Mouse (Mus musculus) midbrain, embryonic 10.5 days (tissue): ENCODE data around the gene Ces3a. TPM values are rescaled to one million over a fixed set of nuclear protein-coding genes. Genes with fewer than 3 reads are reported as not detected.
A peak's percentile ranks its signal among the peaks of the same experiment; 100 is the strongest.

Experiments
- DNase-seq: peaks from one replicate; pipeline ENCODE4 v3.0.0-alpha.2; 2017; ENCODE audit warnings: low spot score
- H3K27ac ChIP-seq: fragments of 300-500 bp; sonication (generic); replicated peaks from 2 replicates; pipeline ENCODE4 v1.5.1; 2016; ENCODE audit warnings: mild to moderate bottlenecking
- H3K27me3 ChIP-seq: fragments of 300-500 bp; sonication (generic); 2 replicates; pipeline ENCODE4 v1.6.1; 2016; ENCODE audit warnings: low read depth, mild to moderate bottlenecking; ENCODE audit not compliant: poor library complexity, severe bottlenecking
- H3K36me3 ChIP-seq: fragments of 300-500 bp; sonication (generic); 2 replicates; pipeline ENCODE4 v1.6.1; 2016; ENCODE audit warnings: mild to moderate bottlenecking, moderate library complexity
- H3K4me1 ChIP-seq: fragments of 300-500 bp; sonication (generic); 2 replicates; pipeline ENCODE4 v1.6.1; 2016
- H3K4me3 ChIP-seq: fragments of 300-500 bp; sonication (generic); 2 replicates; pipeline ENCODE4 v1.5.1; 2016; ENCODE audit warnings: mild to moderate bottlenecking, moderate library complexity
- H3K9me3 ChIP-seq: fragments of 300-500 bp; sonication (generic); replicated peaks from 2 replicates; pipeline ENCODE4 v1.6.1; 2016; ENCODE audit warnings: mild to moderate bottlenecking
- WGBS: fragments of 180-500 bp; shearing (Covaris S2); methylation state at CpG from one replicate; pipeline ENCODE4 v1.1.7; 2016; 5-methylcytosine and 5-hydroxymethylcytosine counted together
- polyA plus RNA-seq: library from polyadenylated mRNA; unstranded; fragments of >200 nt; fragmentation: Nextera tagmentation; extraction: Ambion mirVana; gene quantifications from 2 replicates; pipeline ENCODE4 v1.2.1, GENCODE M21; 2016

The Ces3a gene
- polyA plus RNA-seq = not detected in 2 replicates

DNA sequence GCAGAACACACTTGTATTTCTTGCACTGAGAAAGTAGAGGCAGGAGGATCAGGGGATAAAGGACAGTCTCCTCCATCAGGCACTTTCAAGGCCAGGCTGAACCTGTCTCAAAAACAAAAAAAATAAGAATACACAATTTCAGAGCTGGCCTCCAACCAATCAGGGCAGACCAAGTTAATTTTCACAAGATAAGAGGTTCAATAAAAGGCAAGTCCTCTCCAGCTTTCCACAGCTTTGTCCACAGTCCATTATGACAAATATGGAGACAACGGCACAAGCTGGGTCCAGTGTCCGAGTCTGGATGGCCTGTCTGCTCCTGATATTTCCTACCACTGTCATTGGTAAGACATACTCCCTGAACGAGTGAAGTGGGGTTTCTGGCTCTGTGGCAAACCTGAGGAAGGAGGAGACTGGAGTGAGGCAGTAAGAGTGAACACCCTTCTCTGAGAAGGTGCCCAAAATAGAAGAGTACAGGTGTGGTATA lies at the start of gene Ces3a:
TSS of gene Ces3a (plus strand) at position 231 of the 484 bp plus-strand sequence.
- Histone ChIP-seq H3K4me1 (no peaks in the 10 kb centered on the region), H3K27ac (no peak within 1 kb of the TSS), H3K36me3 (no peaks in the 10 kb centered on the region), H3K9me3 (no peaks in the 10 kb centered on the region), H3K27me3 (no peaks in the 10 kb centered on the region), H3K4me3 (no peak within 1 kb of the TSS)
- no peak for DNase-seq
- 78% methylated on average over 3 of the region's 3 CpGs for WGBS

DNA sequence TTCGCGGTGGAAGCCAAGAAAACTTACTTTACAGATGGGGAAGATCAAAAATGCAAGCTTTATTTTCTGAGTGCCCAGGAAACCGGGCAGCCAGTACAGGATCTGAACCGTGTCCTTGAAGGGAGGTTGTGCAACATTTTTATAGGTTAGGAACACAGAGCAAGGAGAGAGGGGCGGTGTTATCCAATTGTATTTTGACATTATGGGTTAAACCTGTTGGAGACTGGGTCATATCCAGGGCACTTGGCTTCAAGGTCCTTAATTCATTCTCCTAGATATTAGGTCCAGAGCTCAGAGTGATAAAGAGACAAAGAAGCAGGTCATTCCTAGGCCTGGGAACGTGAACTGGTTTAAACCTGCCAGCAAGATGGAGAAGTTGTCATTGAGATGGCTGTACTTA lies 49.2 kb upstream of the Ces3a start:
- 85% methylated on average over 6 of the region's 6 CpGs for WGBS
- Histone ChIP-seq H3K27ac (no peak overlapping the region), H3K9me3 (no peaks in the 10 kb centered on the region), H3K4me1 (no peaks in the 10 kb centered on the region), H3K4me3 (no peak overlapping the region), H3K27me3 (no peaks in the 10 kb centered on the region), H3K36me3 (no peaks in the 10 kb centered on the region)
- DNase-seq = no peak

DNA sequence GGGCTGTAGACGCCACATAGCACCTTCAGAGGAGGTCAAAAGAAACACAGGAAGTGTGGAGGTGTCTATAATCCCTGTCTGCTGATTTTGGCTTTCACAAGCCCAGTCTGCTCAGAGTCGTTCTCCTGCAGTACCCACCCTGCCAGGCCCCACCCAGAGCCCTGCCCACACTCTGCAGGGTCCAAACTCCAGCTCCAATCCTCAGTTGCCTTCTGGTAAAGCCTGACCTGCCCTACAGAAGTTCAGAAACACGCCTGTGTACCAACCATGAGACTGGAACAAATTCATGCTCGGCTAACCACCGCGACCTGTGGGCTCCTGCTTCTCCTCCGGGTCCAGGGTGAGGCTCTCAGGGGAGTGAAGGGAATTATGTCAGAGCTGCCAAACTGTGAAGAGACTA lies 47.8 kb upstream of the Ces3a start, which contains the start of gene Ces2h:
TSS of gene Ces2h (plus strand) at position 268 of the 400 bp plus-strand sequence.
- H3K4me1 ChIP-seq = no peaks in the 10 kb centered on the region
- 86% methylated on average over 7 of the region's 7 CpGs for WGBS
- no peak within 1 kb of the TSS for H3K4me3 ChIP-seq
- H3K36me3 ChIP-seq = no peaks in the 10 kb centered on the region
- DNase-seq = no peak
- no peaks in the 10 kb centered on the region for H3K9me3 ChIP-seq
- H3K27me3 ChIP-seq = no peaks in the 10 kb centered on the region
- H3K27ac ChIP-seq = no peak within 1 kb of the TSS

DNA sequence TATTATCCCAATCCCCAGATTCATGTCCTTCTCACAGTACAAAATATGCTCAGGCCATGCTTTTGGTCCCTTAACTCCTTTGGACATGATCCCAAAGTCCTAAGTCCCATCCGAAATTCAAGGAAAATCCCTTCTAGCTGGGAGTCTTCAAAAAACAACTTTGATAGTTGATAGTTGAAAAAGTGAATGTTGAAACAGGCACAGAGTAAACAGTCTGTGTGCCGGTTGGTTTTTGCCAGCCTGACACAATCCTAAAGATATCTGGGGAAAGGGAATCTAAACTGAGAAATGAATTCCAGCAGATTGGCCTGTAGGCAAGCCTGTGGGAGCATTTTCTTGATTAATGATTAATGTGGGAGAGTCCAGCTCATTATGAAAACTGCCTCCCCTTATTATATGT lies 38.4 kb upstream of the Ces3a start:
- H3K27ac ChIP-seq = no peak overlapping the region
- WGBS = 95% methylated on average over 2 of the region's 2 CpGs

DNA sequence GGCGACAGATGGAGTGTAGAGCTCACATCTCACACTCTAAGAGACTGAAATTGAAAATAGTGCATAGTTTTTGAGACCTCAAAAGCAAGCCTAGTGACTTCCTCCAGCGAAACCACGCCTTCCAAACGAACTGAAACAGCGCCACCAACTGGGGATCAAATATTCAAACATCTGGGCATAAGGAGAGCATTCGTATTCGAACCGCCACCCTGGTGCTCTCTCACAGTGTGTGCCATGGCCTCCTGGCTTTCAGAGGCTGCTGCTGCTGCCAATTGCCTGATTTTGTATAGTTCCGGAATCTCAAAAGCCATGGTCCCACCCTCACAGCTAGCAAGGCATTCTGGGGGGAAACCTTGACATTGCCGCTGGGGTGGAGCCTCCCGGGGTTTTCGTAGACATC lies 37.3 kb upstream of the Ces3a start:
- no peak for DNase-seq
- peaks cover 5% of the 10 kb centered on the region for H3K9me3 ChIP-seq
- no peaks in the 10 kb centered on the region for H3K36me3 ChIP-seq
- no peaks in the 10 kb centered on the region for H3K4me1 ChIP-seq
- no peak overlapping the region for H3K27ac ChIP-seq
- no peak overlapping the region for H3K4me3 ChIP-seq
- H3K27me3 ChIP-seq = no peaks in the 10 kb centered on the region
- WGBS = 82% methylated on average over 12 of the region's 12 CpGs

More for the DNA sequence above, 38.4 kb upstream of the Ces3a start:
- no peak overlapping the region for H3K4me3 ChIP-seq
- H3K27me3 ChIP-seq = no peaks in the 10 kb centered on the region
- H3K4me1 ChIP-seq = no peaks in the 10 kb centered on the region
- H3K36me3 ChIP-seq = no peaks in the 10 kb centered on the region
- H3K9me3 ChIP-seq = peaks cover 5% of the 10 kb centered on the region
- DNase-seq = no peak

DNA sequence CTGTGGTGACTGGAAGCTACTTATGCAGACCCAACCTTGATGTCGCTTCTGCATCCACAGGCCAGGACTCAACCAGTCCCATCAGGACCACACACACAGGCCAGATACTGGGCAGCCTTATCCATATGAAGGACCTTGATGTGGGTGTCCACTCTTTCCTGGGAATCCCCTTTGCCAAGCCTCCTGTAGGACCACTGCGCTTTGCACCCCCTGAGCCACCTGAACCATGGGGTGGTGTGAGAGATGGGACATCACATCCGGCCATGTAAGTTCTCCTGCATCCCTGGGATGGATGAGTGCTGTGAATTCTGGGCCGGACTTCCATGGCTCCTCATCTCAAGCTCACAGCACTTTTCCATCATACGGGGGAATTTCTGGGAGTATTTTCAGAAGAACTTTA lies 34.0 kb upstream of the Ces3a start:
- peaks cover 3% of the 10 kb centered on the region; the same call in 1 of the 2 replicates for H3K9me3 ChIP-seq
- 91% methylated on average over 5 of the region's 5 CpGs for WGBS
- H3K27me3 ChIP-seq = no peaks in the 10 kb centered on the region
- DNase-seq = no peak
- no peak overlapping the region for H3K27ac ChIP-seq
- H3K4me3 ChIP-seq = no peak overlapping the region
- H3K4me1 ChIP-seq = no peaks in the 10 kb centered on the region
- no peaks in the 10 kb centered on the region for H3K36me3 ChIP-seq

DNA sequence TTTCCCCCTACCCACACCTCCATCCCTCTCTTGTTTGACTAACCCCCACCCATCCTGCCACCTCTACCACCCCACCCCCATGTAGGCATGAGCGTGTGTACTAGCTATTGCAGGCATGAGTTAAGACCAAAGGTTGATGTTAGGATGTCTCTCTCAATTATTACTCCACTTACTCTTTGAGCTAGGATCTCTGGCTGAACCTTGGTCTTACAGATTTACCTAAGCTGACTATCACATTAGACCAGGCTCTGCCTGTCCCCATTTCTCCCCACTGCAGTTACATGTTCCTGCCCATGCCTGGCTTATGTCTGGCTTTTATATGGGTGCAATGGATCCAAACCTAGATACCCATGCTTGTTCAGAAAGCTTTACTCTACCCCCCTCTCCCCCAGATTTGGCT lies 26.4 kb upstream of the Ces3a start:
- H3K4me3 ChIP-seq = no peak overlapping the region
- no peaks in the 10 kb centered on the region for H3K9me3 ChIP-seq
- DNase-seq = no peak
- no peaks in the 10 kb centered on the region for H3K36me3 ChIP-seq
- H3K27ac ChIP-seq = no peak overlapping the region
- H3K27me3 ChIP-seq = no peaks in the 10 kb centered on the region
- H3K4me1 ChIP-seq = no peaks in the 10 kb centered on the region
- WGBS = 91% methylated on average over 1 of the region's 1 CpGs

DNA sequence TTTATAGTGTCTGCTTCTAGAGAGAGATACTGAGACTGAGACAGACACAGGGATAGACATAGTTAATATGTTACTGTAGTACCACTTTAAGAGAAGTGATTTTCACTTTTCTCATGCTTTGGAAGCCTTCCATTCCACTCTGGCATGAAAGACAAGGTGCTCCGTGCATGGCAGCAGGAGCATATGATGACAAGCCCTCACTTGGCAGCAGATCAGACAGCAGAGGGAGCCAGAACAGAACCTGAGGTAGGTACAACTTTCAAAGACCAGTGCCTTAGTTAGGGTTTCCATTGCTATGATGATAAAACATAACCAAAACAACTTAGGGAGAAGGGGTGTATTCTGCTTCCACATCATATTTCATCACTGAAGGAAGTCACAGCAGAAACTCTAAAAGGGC lies 25.3 kb upstream of the Ces3a start:
- no peak overlapping the region for H3K27ac ChIP-seq
- WGBS = 82% methylated on average over 1 of the region's 1 CpGs
- no peaks in the 10 kb centered on the region for H3K36me3 ChIP-seq
- H3K4me1 ChIP-seq = no peaks in the 10 kb centered on the region
- no peak overlapping the region for H3K4me3 ChIP-seq
- H3K9me3 ChIP-seq = no peaks in the 10 kb centered on the region
- DNase-seq = no peak
- H3K27me3 ChIP-seq = no peaks in the 10 kb centered on the region

DNA sequence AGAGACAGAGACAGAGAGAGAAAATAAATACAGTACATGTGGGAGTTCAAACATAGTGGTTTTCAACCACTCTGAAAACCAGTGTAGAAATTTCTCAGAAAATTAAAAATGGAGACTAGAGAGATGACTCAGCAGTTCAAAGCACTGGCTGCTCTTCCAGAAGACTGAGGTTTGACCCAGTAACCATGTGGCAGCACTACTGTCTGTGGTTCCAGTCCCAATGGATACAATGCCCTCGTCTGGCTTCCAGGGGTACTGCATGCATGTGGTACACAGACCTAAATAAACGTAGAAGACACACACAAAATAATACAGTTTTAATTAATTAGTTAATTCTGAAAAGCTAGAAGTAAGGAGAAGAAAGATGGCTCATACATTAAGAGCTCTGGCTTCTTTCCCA lies 23.4 kb upstream of the Ces3a start:
- H3K27ac ChIP-seq = no peak overlapping the region
- H3K27me3 ChIP-seq = no peaks in the 10 kb centered on the region
- H3K9me3 ChIP-seq = no peaks in the 10 kb centered on the region
- DNase-seq = no peak
- H3K36me3 ChIP-seq = no peaks in the 10 kb centered on the region
- 60% methylated on average over 2 of the region's 2 CpGs for WGBS
- H3K4me1 ChIP-seq = no peaks in the 10 kb centered on the region
- H3K4me3 ChIP-seq = no peak overlapping the region

DNA sequence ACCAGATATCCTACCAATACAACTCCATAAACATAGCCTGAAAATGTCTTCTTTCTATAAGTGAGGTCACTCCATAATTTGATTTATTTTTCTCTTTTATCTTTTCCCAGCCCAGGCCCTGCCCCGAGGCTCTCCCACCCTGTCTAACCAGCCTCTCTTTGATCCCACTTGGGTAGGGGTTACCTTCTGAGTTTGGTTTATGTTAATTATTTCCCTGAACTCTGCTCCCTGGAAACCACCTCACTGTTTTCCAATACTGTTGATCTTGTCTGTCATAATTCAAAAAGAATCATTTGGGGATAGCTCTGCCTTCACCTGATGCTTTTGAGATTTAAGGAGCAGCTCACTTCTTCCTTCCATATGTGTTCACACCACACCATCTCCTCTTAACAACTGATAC lies 4.9 kb upstream of the Ces3a start:
- no peak overlapping the region for H3K27ac ChIP-seq
- no peaks in the 10 kb centered on the region for H3K4me1 ChIP-seq
- H3K4me3 ChIP-seq = no peak overlapping the region
- H3K27me3 ChIP-seq = no peaks in the 10 kb centered on the region
- no peaks in the 10 kb centered on the region for H3K9me3 ChIP-seq
- 73% methylated on average over 1 of the region's 1 CpGs for WGBS
- no peaks in the 10 kb centered on the region for H3K36me3 ChIP-seq
- no peak for DNase-seq

DNA sequence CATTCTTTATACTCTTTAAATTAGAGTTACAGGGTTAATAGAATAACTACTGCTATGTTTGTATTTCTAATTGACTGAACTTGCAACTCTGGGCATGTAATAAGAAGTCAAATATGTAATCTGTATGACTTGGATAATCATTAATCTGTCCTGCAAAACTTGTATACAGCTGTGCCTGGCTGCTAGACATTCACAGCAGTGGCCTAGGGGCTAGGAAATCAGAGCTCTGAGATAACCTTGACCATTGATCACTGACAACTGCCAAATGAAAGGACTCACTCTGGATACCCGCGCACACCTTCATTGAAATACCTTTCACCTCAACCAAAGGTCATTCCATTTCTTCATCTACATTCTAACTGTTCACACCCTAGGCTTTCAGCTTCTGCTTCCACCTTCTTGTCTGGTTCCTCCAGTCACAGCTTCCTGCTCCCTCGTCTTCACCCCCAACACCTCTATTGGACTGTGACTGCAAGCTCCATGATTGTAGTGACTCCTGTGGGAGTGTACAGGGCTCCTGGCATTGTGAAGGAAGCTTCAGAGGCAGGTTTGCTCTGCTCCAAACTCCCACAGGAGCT lies 2.5 kb upstream of the Ces3a start:
- H3K36me3 ChIP-seq = no peaks in the 10 kb centered on the region
- no peak overlapping the region for H3K27ac ChIP-seq
- no peak for DNase-seq
- WGBS = 90% methylated on average over 3 of the region's 3 CpGs
- H3K27me3 ChIP-seq = no peaks in the 10 kb centered on the region
- no peak overlapping the region for H3K4me3 ChIP-seq
- no peaks in the 10 kb centered on the region for H3K9me3 ChIP-seq
- no peaks in the 10 kb centered on the region for H3K4me1 ChIP-seq

DNA sequence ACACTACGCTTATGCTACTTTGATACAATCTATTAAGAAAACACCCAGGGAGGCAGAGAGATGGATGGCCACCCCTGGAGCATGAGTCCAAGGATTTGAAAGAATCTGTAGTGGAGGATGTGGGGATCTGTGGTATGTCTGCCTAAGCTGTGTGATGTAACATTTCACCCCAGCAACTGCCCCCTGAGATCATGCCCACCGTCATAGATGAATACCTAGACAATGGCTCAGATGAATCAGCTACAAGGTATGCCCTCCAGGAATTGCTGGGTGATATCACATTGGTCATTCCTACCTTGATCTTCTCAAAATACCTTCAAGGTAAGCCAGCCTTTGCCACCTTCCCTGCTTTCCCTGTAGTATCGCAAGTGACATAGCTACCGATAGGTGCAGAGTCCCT lies 7.8 kb downstream of the Ces3a start:
- Histone ChIP-seq H3K27ac (no peak overlapping the region), H3K36me3 (no peaks in the 10 kb centered on the region), H3K4me3 (no peak overlapping the region), H3K4me1 (no peaks in the 10 kb centered on the region), H3K9me3 (no peaks in the 10 kb centered on the region), H3K27me3 (no peaks in the 10 kb centered on the region)
- DNase-seq = no peak
- WGBS = 92% methylated on average over 4 of the region's 4 CpGs

DNA sequence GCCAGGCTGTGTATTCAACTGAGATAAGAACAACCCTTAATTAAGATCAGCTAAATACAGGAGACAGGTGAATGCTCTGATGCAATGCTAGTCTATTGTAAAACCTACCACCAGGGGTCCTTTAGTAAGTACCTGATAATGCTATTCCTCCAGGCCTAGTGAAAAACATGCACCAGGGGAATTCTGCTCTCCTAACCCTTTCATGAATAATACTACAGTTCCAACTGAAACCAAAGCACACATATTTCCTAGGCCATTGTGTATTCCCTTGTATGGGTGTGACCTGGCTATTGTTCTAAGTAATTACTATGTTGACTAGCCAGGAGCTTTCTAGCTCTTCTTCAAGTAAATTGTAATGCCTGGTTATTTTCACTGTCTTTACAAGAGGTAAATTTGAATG lies 11.7 kb downstream of the Ces3a start:
- DNase-seq = no peak
- no peaks in the 10 kb centered on the region; the same call in 1 of the 2 replicates for H3K9me3 ChIP-seq
- no peak overlapping the region for H3K4me3 ChIP-seq
- no peaks in the 10 kb centered on the region for H3K27me3 ChIP-seq
- H3K4me1 ChIP-seq = no peaks in the 10 kb centered on the region
- no peaks in the 10 kb centered on the region for H3K36me3 ChIP-seq
- no peak overlapping the region for H3K27ac ChIP-seq

DNA sequence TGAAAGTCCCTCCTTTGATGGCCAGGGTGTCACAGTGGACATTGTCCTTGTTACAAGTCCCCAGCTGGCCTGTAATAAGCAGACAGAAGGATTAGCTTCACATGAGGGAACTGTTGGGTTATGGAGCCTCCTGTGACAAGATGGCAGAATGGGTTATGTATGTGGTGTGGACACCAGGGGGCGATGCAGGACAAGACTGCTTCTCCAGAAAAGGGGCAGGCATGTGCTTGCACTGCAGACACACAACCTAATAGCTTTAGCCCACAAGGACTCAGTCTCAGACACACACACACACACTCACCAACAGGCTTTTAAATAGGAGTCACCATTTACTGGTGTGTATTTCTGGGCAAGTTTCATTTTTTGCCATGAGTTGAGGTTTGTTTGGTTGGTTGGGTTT lies 18.4 kb downstream of the Ces3a start:
- no peak overlapping the region for H3K27ac ChIP-seq
- no peaks in the 10 kb centered on the region; the same call in 1 of the 2 replicates for H3K9me3 ChIP-seq
- H3K27me3 ChIP-seq = peaks cover 12% of the 10 kb centered on the region; the same call in 1 of the 2 replicates
- DNase-seq = peak; percentile 58
- H3K36me3 ChIP-seq = no peaks in the 10 kb centered on the region
- no peak overlapping the region for H3K4me3 ChIP-seq
- 11% methylated on average over 1 of the region's 1 CpGs for WGBS
- H3K4me1 ChIP-seq = no peaks in the 10 kb centered on the region
